Mouse (Mus musculus) heart, embryonic 14.5 days (tissue): ENCODE data around the gene Pcid2. TPM values are rescaled to one million over a fixed set of nuclear protein-coding genes. Genes with fewer than 3 reads are reported as not detected.
A peak's percentile ranks its signal among the peaks of the same experiment; 100 is the strongest.

ENCODE experiments used
- ATAC-seq: fragments of 200-750 bp; cut with Nextera tagmentation; 2 replicates; pipeline ENCODE4 v1.8.0; 2017; ENCODE audit warnings: low read depth, moderate TSS enrichment; ENCODE audit not compliant: insufficient number of reproducible peaks, insufficient read depth, low FRiP score
- H3K27ac ChIP-seq, 2 experiments: fragments of 200-500 bp in 1 of 2; fragments of 300-500 bp in 1 of 2; sonication (generic) in 1 of 2; replicated peaks in 1 of 2; 2 replicates each; pipeline ENCODE4 v1.5.1; 2012 to 2014; ENCODE audit warnings: low read depth in 2 of 2, low read length in 2 of 2, control low read depth in 1 of 2, mild to moderate bottlenecking in 1 of 2, mixed read lengths in 1 of 2; ENCODE audit not compliant: control insufficient read depth in 1 of 2, insufficient read depth in 1 of 2
- H3K27me3 ChIP-seq: fragments of 300-500 bp; sonication (generic); 2 replicates; pipeline ENCODE4 v1.6.1; 2014; ENCODE audit warnings: mild to moderate bottlenecking, low read length, control low read depth; ENCODE audit not compliant: control insufficient read depth, insufficient read depth
- H3K36me3 ChIP-seq: fragments of 300-500 bp; sonication (generic); 2 replicates; pipeline ENCODE4 v1.6.1; 2014; ENCODE audit warnings: mild to moderate bottlenecking, control low read depth, low read length, mixed read lengths; ENCODE audit not compliant: control insufficient read depth, insufficient read depth
- H3K4me1 ChIP-seq, 2 experiments: fragments of 200-500 bp in 1 of 2; fragments of 300-500 bp in 1 of 2; sonication (generic) in 1 of 2; 2 replicates each; pipeline ENCODE4 v1.6.1; 2012 to 2014; ENCODE audit warnings: low read length in 2 of 2, control low read depth in 1 of 2, mixed read lengths in 1 of 2; ENCODE audit not compliant: control insufficient read depth in 2 of 2, insufficient read depth in 2 of 2
- H3K4me2 ChIP-seq: fragments of 300-500 bp; sonication (generic); 2 replicates; pipeline ENCODE4 v1.6.1; 2014; ENCODE audit warnings: mild to moderate bottlenecking, low read length
- H3K4me3 ChIP-seq, 2 experiments: fragments of 200-500 bp in 1 of 2; fragments of 300-500 bp in 1 of 2; sonication (generic) in 1 of 2; 2 replicates each; pipeline ENCODE4 v1.5.1; 2012 to 2014; ENCODE audit warnings: low read length in 2 of 2, mild to moderate bottlenecking in 2 of 2, control low read depth in 1 of 2, low read depth in 1 of 2, moderate library complexity in 1 of 2; ENCODE audit not compliant: control insufficient read depth in 1 of 2, insufficient read depth in 1 of 2
- H3K9ac ChIP-seq: fragments of 300-500 bp; sonication (generic); 2 replicates; pipeline ENCODE4 v1.6.1; 2014; ENCODE audit warnings: mild to moderate bottlenecking, low read length
- H3K9me3 ChIP-seq: fragments of 300-500 bp; sonication (generic); 2 replicates; pipeline ENCODE4 v1.6.1; 2016; ENCODE audit warnings: low read length, control low read depth; ENCODE audit not compliant: control insufficient read depth
- WGBS: fragments of 180-500 bp; shearing (Covaris S2); extraction: QIAGEN DNeasy Blood & Tissue Kit; methylation state at CpG from one replicate; pipeline ENCODE4 v1.1.7; 2014; 5-methylcytosine and 5-hydroxymethylcytosine counted together
- polyA plus RNA-seq: library from polyadenylated mRNA; unstranded; fragments of >200 nt; fragmentation: Nextera tagmentation; extraction: Ambion mirVana; gene quantifications from 2 replicates; pipeline ENCODE4 v1.2.1, GENCODE M21; 2014

Pcid2 gene
- polyA plus RNA-seq: 22.5 and 23.2 TPM in 2 replicates

DNA sequence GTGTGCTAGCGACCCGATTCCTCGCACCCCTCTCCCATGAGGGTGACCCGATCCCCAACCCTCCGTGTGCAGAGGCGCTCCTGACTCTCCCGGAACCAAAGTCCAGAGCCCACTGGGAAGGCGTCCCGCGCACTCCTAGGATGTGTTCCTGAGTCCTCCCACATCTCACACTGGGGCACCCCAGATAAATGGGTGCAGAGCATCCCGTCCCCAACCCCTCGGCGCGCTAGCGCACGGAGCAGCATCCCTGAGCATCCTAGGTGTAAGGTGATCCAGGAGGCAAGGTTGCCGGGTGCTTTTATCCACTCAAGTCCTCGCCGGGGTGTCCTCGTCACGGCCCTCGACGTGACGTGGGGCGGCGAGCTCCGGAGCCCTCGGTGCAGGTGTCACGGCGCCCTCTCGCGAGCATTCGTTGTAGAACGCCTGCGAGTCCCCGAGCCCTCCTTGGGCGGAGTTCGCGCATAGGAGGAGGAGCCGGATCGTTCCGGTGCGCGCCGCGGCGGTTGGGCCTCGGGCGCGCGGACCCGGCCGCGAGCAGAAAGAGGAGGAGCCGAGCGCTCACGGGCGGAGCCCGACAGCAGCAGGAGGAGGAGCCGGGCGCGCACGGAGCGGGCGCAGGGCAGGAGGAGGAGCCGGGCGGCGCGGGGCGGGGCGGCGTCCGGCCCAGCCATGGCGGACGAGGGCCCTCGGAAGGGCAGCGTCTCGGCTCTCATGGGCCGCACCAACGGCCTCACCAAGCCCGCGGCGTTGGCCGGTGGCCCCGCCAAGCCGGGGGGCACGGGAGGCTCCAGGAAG is at the start of gene Pcid2, which contains the start of gene Cul4a:
Gene Pcid2, minus strand, starts transcription at position 373 of the 795 bp plus-strand sequence.
Gene Cul4a, plus strand, starts transcription at position 535 of the 795 bp plus-strand sequence.
- Histone ChIP-seq H3K27me3 (no peaks in the 10 kb centered on the region), H3K9me3 (no peaks in the 10 kb centered on the region), H3K4me2 (peak within 1 kb of the TSS; percentile 92), H3K36me3 (peaks cover 13% of the 10 kb centered on the region; the same call in 1 of the 2 replicates), H3K27ac (peak within 1 kb of the TSS; percentile 94 to 95), H3K4me1 (peaks cover 12 to 26% of the 10 kb centered on the region in 2 experiments), H3K9ac (peak within 1 kb of the TSS; percentile 97), H3K4me3 (peak within 1 kb of the TSS; percentile 82 to 86)
- ATAC-seq: peak; percentile 96
- under 1% methylated on average over 73 of the region's 87 CpGs for WGBS

DNA sequence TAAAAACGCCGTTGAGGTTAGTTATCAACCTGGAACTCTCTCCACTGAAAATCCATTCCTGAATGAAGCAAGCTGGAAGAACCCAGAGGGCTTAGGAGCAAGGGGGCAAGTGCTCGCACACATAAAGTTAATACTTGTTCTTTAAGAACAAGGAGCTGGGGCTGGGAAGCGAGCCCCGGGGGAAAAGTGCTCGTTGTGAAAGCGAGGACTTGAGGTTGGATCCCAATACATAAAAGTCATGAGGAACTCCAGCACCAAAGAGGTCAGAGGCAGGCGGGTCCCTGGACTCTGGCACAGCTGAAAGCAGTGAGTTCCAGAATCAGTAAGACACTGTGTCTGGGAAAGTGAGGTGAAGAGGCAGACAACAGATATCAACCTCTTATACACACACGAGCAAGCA is 48.8 kb upstream of the Pcid2 start:
- 76% methylated on average over 9 of the region's 9 CpGs for WGBS
- Histone ChIP-seq H3K27ac (no peak overlapping the region), H3K9ac (no peak overlapping the region), H3K4me1 (peaks cover 3 to 4% of the 10 kb centered on the region in 2 experiments; a peak in 3 of 4 replicates), H3K4me3 (no peak overlapping the region), H3K9me3 (no peaks in the 10 kb centered on the region), H3K27me3 (no peaks in the 10 kb centered on the region), H3K4me2 (no peak overlapping the region), H3K36me3 (peaks cover 27% of the 10 kb centered on the region)
- no peak for ATAC-seq

DNA sequence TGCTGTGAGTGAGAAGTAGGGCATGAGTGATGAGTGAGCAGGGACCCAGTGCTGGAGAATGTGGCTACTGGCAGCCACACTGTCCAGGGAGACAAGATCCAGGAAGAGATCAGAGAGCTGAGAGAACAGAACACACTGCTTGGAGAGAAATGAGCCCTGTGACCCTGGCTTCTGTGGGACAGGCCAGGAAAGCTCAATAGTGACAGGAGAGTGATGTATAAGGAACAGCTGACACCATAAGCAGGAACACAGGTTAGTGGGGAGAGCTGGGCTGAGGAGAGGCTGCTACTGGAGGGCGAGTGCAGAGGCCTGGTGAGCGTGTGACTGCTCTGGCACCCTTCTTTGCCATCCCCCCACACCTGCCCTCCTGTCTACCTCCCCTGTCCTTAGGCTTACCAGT is 45.7 kb upstream of the Pcid2 start:
- H3K4me2 ChIP-seq: no peak overlapping the region
- no peaks in the 10 kb centered on the region for H3K4me1 ChIP-seq
- H3K4me3 ChIP-seq: no peak overlapping the region
- WGBS: 80% methylated on average over 2 of the region's 2 CpGs
- no peak overlapping the region for H3K27ac ChIP-seq
- H3K27me3 ChIP-seq: no peaks in the 10 kb centered on the region
- H3K36me3 ChIP-seq: peaks cover 56% of the 10 kb centered on the region
- no peak for ATAC-seq
- H3K9ac ChIP-seq: no peak overlapping the region
- no peaks in the 10 kb centered on the region for H3K9me3 ChIP-seq

DNA sequence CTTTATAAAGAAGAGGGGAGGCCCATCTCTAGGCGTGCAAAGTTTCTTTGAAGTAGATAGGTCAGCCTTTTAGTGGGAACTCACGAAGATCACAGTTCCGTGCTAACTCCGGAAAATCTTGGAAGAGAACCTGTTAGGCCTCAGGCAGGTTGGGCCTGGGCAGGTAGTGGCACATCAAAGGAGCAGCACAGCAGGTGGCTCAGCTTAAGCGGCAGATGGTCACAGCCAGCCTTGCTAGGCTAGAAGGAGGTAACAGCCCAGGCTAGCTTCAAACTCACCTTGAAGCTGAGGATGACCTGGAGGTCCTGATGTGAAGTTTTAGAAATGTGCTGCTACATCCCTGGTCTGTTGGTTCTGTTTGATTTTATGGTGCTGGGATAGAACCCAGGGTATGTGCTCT is 44.6 kb upstream of the Pcid2 start:
- 55% methylated on average over 5 of the region's 5 CpGs for WGBS
- Histone ChIP-seq H3K4me2 (no peak overlapping the region), H3K27ac (no peak overlapping the region), H3K27me3 (no peaks in the 10 kb centered on the region), H3K4me3 (no peak overlapping the region), H3K9me3 (no peaks in the 10 kb centered on the region), H3K4me1 (no peaks in the 10 kb centered on the region), H3K9ac (no peak overlapping the region), H3K36me3 (peaks cover 66% of the 10 kb centered on the region)
- no peak for ATAC-seq

DNA sequence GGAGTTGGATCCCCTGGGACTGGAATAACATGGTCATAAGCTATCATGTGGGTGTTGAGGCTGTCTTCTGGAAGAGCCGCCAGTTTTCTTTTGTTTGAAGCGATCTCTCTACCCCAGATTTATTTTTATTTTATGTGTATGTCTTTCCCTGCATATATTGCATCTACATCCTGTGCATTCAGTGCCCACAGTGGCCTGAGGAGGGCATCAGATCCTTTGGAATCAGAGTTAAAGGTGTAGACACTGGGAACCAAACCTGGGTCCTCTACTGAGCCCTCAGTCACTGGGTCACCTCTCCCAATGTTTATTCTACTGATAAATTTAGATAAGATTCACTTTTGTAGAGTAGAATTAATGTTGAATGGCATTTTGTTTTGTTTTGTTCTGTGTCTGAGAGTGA is 44.0 kb upstream of the Pcid2 start:
- no peak for ATAC-seq
- 98% methylated on average over 2 of the region's 2 CpGs for WGBS
- Histone ChIP-seq H3K4me2 (no peak overlapping the region), H3K27ac (no peak overlapping the region), H3K36me3 (peaks cover 71% of the 10 kb centered on the region), H3K27me3 (no peaks in the 10 kb centered on the region), H3K9me3 (no peaks in the 10 kb centered on the region), H3K4me1 (no peaks in the 10 kb centered on the region), H3K4me3 (no peak overlapping the region), H3K9ac (no peak overlapping the region)

DNA sequence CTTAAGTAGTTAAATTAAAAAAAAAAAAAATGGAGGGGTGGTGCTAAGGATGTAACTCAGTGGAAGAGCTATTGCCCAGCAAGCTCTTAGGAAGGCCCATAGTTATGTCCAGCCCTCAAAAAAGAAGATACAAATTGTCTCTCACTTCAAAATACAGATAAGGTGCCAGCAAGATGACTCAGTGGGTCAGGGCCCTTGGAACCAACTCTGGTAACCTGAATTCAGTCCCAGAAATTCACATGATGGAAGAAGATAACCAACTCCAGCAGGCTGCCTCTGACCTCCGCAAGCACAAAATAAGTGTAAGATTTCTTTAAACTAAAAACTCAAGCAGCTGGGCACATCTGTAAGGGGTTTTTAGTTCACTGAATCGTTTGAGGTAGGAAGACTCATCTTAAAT is 43.2 kb upstream of the Pcid2 start:
- Histone ChIP-seq H3K4me2 (no peak overlapping the region), H3K27me3 (no peaks in the 10 kb centered on the region), H3K36me3 (peaks cover 72% of the 10 kb centered on the region), H3K9ac (no peak overlapping the region), H3K4me3 (no peak overlapping the region), H3K9me3 (no peaks in the 10 kb centered on the region), H3K27ac (no peak overlapping the region), H3K4me1 (no peaks in the 10 kb centered on the region)
- no peak for ATAC-seq
- WGBS: 89% methylated on average over 2 of the region's 2 CpGs

DNA sequence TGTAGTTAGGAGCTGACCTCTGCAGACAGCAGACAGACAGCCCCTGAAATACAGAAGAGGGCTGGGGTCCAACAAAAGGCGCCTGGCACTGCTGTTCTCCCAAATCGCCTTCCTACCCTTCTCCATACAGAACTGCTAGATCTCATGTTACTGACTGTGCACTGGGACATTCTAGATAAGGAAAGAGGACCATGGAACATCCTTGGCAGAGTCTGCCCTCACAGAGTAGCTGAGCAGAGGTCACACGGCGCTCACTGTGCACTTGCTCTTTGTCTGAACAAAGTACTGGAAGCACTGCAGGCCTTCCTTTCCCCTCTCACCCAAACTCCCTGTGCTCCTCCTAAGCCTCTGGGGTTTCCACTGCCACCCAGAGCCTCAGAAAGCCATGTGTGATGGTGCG is 36.4 kb upstream of the Pcid2 start:
- ATAC-seq: no peak
- no peak overlapping the region for H3K4me3 ChIP-seq
- no peak overlapping the region for H3K27ac ChIP-seq
- H3K27me3 ChIP-seq: no peaks in the 10 kb centered on the region
- H3K4me1 ChIP-seq: no peaks in the 10 kb centered on the region
- H3K36me3 ChIP-seq: peaks cover 100% of the 10 kb centered on the region
- 75% methylated on average over 5 of the region's 5 CpGs for WGBS
- H3K9me3 ChIP-seq: peaks cover 3% of the 10 kb centered on the region; the same call in 1 of the 2 replicates
- H3K4me2 ChIP-seq: no peak overlapping the region
- H3K9ac ChIP-seq: no peak overlapping the region
